Mouse (Mus musculus) testis, postnatal 14 days (tissue): ENCODE data around the gene Gm7145.
"Not testable (repeated sequence)": the region's sequence is repeated elsewhere in the genome, so short reads cannot be mapped to it uniquely, and the experiment has no call there.

Source experiments
- DNase-seq: peaks from one replicate; pipeline ENCODE4 v3.0.0; 2021; ENCODE audit warnings: low spot score

The Gm7145 gene

GRCm38 (mm10) chr1:117965639-117966038 is at the start of gene Gm7145:
Gene Gm7145, plus strand, starts transcription at chr1:117965939.
- DNase-seq: no peak

GRCm38 (mm10) chr1:117927715-117928114 is 38.0 kb upstream of the Gm7145 start, which contains the start of gene Gm28168:
Gene Gm28168, plus strand, starts transcription at chr1:117928015.
- not testable (repeated sequence) for DNase-seq

DNA sequence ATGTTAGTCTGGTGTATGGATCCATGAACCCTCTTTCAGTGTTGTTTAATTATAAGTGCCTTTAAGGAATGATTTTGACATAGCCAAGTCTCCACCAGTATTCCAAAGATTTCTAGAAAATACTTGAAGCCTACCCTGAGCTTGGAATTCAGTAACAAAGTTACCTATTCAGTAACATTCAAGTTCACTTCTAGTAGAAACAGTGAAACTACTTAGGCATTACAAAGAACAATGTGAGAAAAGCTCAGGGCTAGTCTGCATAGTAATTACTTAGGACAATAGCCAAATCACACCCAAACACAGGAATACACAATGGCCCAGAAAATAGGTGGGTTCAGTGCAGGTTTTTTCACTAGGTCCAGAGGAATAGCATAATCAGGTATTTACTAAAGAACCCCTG is 38.1 kb downstream of the Gm7145 start:
- not testable (repeated sequence) for DNase-seq

GRCm38 (mm10) chr1:118012736-118013135 is 47.0 kb downstream of the Gm7145 start:
- not testable (repeated sequence) for DNase-seq
